Mouse (Mus musculus) liver, embryonic 14.5 days (tissue): ENCODE results near the gene Gm9936. TPM values are rescaled to one million over a fixed set of nuclear protein-coding genes. Genes with fewer than 3 reads are reported as not detected.
"Not testable (repeated sequence)": the region's sequence is repeated elsewhere in the genome, so short reads cannot be mapped to it uniquely, and the experiment has no call there.

Experiments
- ATAC-seq: fragments of 200-750 bp; cut with Nextera tagmentation; 2 replicates; pipeline ENCODE4 v1.8.0; 2017; ENCODE audit warnings: moderate number of reproducible peaks, mild to moderate bottlenecking, moderate library complexity; ENCODE audit not compliant: insufficient read depth
- DNase-seq, 3 experiments: peaks; one replicate each; pipeline ENCODE4 v3.0.0-alpha.2; 2012 to 2013; ENCODE audit warnings: low read depth in 3 of 3, low spot score in 3 of 3
- H3K27ac ChIP-seq: fragments of 300-500 bp; sonication (generic); 2 replicates; pipeline ENCODE4 v1.5.1; 2014; ENCODE audit warnings: moderate library complexity, mild to moderate bottlenecking, control low read depth, inconsistent platforms
- H3K27me3 ChIP-seq: fragments of 300-500 bp; sonication (generic); 2 replicates; pipeline ENCODE4 v1.6.1; 2014; ENCODE audit warnings: mild to moderate bottlenecking, low read length, moderate library complexity; ENCODE audit not compliant: control insufficient read depth, insufficient read depth
- H3K36me3 ChIP-seq: fragments of 300-500 bp; sonication (generic); replicated peaks from 2 replicates; pipeline ENCODE4 v1.6.1; 2014; ENCODE audit warnings: low read depth; ENCODE audit not compliant: control insufficient read depth, insufficient read depth
- H3K4me1 ChIP-seq, 2 experiments: fragments of 200-500 bp in 1 of 2; fragments of 300-500 bp in 1 of 2; sonication (generic) in 1 of 2; replicated peaks; 2 replicates each; pipeline ENCODE4 v1.6.1; 2012 to 2014; ENCODE audit warnings: antibody characterized with exemption in 1 of 2, inconsistent platforms in 1 of 2, low read length in 1 of 2; ENCODE audit not compliant: control insufficient read depth in 2 of 2, insufficient read depth in 2 of 2
- H3K4me2 ChIP-seq: fragments of 300-500 bp; sonication (generic); 2 replicates; pipeline ENCODE4 v1.6.1; 2014; ENCODE audit warnings: low read depth, mild to moderate bottlenecking, control low read depth, moderate library complexity
- H3K4me3 ChIP-seq, 2 experiments: fragments of 200-500 bp in 1 of 2; fragments of 300-500 bp in 1 of 2; sonication (generic) in 1 of 2; 2 replicates each; pipeline ENCODE4 v1.5.1; 2012 to 2014; ENCODE audit warnings: low read depth in 2 of 2, low read length in 2 of 2, mild to moderate bottlenecking in 2 of 2, control low read depth in 1 of 2, inconsistent platforms in 1 of 2, moderate library complexity in 1 of 2; ENCODE audit not compliant: insufficient read depth in 1 of 2
- H3K9ac ChIP-seq: fragments of 300-500 bp; sonication (generic); replicated peaks from 2 replicates; pipeline ENCODE4 v1.6.1; 2014; ENCODE audit warnings: mild to moderate bottlenecking, control low read depth, moderate library complexity
- H3K9me3 ChIP-seq: fragments of 300-500 bp; sonication (generic); 2 replicates; pipeline ENCODE4 v1.6.1; 2016; ENCODE audit warnings: low read length, mixed read lengths; ENCODE audit not compliant: control insufficient read depth
- CTCF ChIP-seq: IDR thresholded peaks from 2 replicates; pipeline ENCODE4 v1.5.1; 2016; ENCODE audit warnings: antibody characterized with exemption, low read depth, control low read depth
- EP300 ChIP-seq: IDR thresholded peaks from 2 replicates; pipeline ENCODE4 v1.6.1; 2016; ENCODE audit warnings: antibody characterized with exemption, low read depth
- WGBS: fragments of 180-500 bp; shearing (Covaris S2); extraction: QIAGEN DNeasy Blood & Tissue Kit; methylation state at CpG from one replicate; pipeline ENCODE4 v1.1.7; 2014; ENCODE audit not compliant: insufficient replicate concordance; 5-methylcytosine and 5-hydroxymethylcytosine counted together
- polyA plus RNA-seq, 2 experiments: library from polyadenylated mRNA; depleted of rRNA in 1 of 2; stranded (reverse) in 1 of 2; unstranded in 1 of 2; fragments of >200 nt; fragmentation: Nextera tagmentation in 1 of 2; extraction: Ambion mirVana in 1 of 2; gene quantifications; 2 replicates each; pipeline versions ENCODE4 v1.2.1 to v1.2.3; 2012 to 2014

Gene Gm9936
- polyA plus RNA-seq, 2 experiments = not detected

DNA sequence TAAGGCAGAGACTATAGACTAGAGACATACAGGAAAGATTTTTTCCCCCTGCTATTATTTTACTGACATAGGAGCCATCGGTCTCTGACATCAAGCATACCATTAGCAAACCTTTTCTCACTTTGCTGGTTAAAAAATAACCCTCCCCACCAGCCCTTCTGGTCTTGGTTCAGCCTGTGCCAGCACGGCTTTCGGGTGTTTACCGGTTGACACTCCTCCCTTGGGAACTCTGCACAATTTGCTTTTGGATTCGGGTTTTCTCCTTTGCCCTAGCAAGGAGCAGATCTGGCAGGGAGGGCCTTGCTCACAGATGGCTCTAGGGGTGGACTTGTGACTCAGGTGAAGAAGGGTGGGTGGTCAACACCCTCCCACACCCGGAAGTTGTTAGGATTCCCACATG lies 3.2 kb upstream of the Gm9936 start:
- Histone ChIP-seq H3K4me1 (no peaks in the 10 kb centered on the region), H3K9ac (no peak overlapping the region), H3K36me3 (no peaks in the 10 kb centered on the region), H3K27ac (no peak overlapping the region), H3K9me3 (no peaks in the 10 kb centered on the region), H3K4me3 (no peak overlapping the region), H3K4me2 (no peak overlapping the region), H3K27me3 (no peaks in the 10 kb centered on the region; the same call in 1 of the 2 replicates)
- DNase-seq (no peak), ATAC-seq (no peak)
- WGBS = 53% methylated on average over 6 of the region's 6 CpGs
- TF ChIP-seq EP300 = no peak
- TF ChIP-seq CTCF = no peak

DNA sequence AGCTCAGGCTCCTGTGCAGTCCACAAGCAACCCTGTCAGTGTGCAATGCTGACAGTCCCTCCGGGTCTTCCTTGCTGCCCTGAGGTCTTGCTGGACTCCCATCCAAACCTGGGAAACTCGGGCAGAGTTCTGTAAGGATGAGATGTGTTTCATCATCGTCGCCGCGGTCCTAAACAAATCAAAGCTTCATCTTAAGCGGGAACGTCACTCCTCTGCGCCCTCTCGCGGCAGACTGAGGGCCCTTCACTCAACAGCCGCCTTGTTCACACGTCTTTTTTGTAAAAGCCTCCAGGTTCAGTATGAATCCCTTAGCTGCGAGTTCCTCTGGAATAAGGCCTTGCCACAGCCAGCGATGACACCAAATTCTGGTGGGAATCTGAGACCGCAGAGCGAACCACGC lies 771 bp upstream of the Gm9936 start:
- Histone ChIP-seq H3K9me3 (no peaks in the 10 kb centered on the region), H3K4me1 (no peaks in the 10 kb centered on the region), H3K27me3 (no peaks in the 10 kb centered on the region; the same call in 1 of the 2 replicates), H3K36me3 (no peaks in the 10 kb centered on the region), H3K4me2 (no peak overlapping the region; the same call in 1 of the 2 replicates), H3K4me3 (no peak overlapping the region), H3K9ac (no peak overlapping the region), H3K27ac (no peak overlapping the region)
- TF ChIP-seq CTCF (peak; percentile 86), EP300 (no peak)
- ATAC-seq = no peak
- WGBS = 7% methylated on average over 18 of the region's 18 CpGs
- peak; percentile 10 to 32 (median 14) for DNase-seq

DNA sequence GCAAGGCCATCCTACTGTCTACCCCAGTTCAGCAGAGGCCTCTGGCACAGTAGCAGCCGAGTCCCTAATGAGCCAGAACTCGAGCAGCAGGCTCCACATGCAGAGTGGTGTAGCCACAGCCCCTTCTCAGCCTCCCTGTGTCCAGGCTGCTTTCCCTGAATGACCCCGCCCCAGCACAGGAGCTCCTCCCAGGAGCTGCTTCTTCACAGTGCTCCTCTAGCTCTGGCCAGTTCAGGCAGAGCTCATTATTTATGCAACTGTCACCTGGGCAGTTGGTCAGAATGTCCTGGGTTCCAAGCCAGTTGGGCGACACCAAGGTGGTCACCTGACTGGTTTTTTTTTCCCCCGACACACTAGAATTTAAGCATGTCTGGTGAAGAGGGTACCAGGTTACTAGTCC lies 5.1 kb downstream of the Gm9936 start, which contains the start of gene 4930519G04Rik:
TSS of gene 4930519G04Rik (plus strand) at position 301 of the 400 bp plus-strand sequence.
- not testable (repeated sequence) for H3K4me2 ChIP-seq, H3K36me3 ChIP-seq, H3K27me3 ChIP-seq, H3K9ac ChIP-seq, H3K4me3 ChIP-seq, H3K9me3 ChIP-seq, H3K27ac ChIP-seq, DNase-seq, ATAC-seq, H3K4me1 ChIP-seq
- WGBS = 55% methylated on average over 3 of the region's 5 CpGs

DNA sequence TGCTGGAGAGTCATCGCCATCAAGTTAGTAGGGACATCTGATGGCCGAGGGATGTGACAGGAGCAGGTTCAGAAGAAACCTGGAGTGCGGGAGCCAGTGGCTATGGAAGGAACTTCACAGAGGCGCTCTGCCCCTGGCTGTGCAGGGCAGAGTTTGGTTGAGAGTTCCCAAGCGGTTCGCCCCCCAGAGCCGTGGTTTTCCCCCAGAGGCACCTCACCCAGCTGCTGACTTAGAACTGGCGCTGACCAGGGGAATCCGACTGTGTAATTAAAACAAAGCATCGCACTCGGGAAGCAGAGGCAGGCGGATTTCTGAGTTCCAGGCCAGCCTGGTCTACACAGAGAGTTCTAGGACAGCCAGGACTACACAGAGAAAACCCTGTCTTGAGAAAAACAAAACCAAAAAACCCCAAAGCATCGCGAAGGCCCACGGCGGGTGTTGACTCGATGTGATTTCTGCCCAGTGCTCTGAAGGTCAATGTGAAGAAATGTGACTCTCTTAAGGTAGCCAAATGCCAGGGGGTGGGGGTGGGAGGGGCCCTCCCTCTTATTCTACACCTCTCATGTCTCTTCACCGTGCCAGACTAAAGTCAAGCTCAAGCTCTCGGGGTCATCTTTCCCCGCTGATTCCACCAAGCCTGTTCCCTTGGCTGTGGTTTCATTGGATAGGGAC lies 6.8 kb downstream of the Gm9936 start:
- Histone ChIP-seq H3K27me3 (no peaks in the 10 kb centered on the region), H3K4me2 (no peak overlapping the region), H3K27ac (no peak overlapping the region), H3K9ac (no peak overlapping the region), H3K9me3 (no peaks in the 10 kb centered on the region), H3K4me1 (no peaks in the 10 kb centered on the region), H3K4me3 (no peak overlapping the region), H3K36me3 (no peaks in the 10 kb centered on the region)
- 64% methylated on average over 20 of the region's 20 CpGs for WGBS
- DNase-seq = no peak
- TF ChIP-seq EP300 = no peak
- TF ChIP-seq CTCF = no peak
- peak; percentile 63 for ATAC-seq

DNA sequence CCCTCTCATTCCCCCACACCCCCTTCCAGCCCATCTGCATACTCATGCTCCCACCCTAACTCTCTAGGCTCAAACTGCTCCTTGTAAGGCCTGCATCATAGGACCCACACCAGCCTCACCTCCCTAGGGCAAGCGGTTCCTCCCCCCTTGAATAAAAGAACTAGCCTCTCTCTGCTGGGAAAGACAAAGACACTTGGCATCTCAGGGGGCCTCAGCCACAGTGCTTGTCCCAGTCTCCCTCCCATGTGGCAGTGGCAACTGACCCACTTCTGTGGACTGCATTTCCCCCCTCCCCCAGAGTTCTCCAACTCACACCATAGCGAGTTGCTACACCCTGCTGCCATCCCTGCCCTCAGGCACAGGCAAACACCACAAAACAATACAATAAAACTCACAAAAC lies 14.1 kb downstream of the Gm9936 start:
- H3K9ac ChIP-seq, H3K27me3 ChIP-seq, H3K27ac ChIP-seq, H3K4me2 ChIP-seq, H3K9me3 ChIP-seq, H3K36me3 ChIP-seq, H3K4me3 ChIP-seq, DNase-seq, ATAC-seq, H3K4me1 ChIP-seq: not testable (repeated sequence)
- WGBS = 69% methylated on average over 2 of the region's 2 CpGs
